Mouse (Mus musculus) neural tube, embryonic 15.5 days (tissue): ENCODE measurements around the gene Chst8. TPM values are rescaled to one million over a fixed set of nuclear protein-coding genes. Genes with fewer than 3 reads are reported as not detected.

Experiments used
- ATAC-seq: fragments of 200-750 bp; cut with Nextera tagmentation; 2 replicates; pipeline ENCODE4 v1.8.0; 2017; ENCODE audit warnings: mild to moderate bottlenecking, moderate TSS enrichment, moderate library complexity; ENCODE audit not compliant: low FRiP score
- H3K27ac ChIP-seq: fragments of 300-500 bp; sonication (generic); replicated peaks from 2 replicates; pipeline ENCODE4 v1.5.1; 2015; ENCODE audit warnings: mild to moderate bottlenecking, inconsistent platforms
- H3K27me3 ChIP-seq: fragments of 300-500 bp; sonication (generic); replicated peaks from 2 replicates; pipeline ENCODE4 v1.6.1; 2015; ENCODE audit warnings: inconsistent platforms
- H3K36me3 ChIP-seq: fragments of 300-500 bp; sonication (generic); 2 replicates; pipeline ENCODE4 v1.6.1; 2015; ENCODE audit warnings: inconsistent platforms
- H3K4me1 ChIP-seq: fragments of 300-500 bp; sonication (generic); 2 replicates; pipeline ENCODE4 v1.6.1; 2015; ENCODE audit warnings: inconsistent platforms
- H3K4me2 ChIP-seq: fragments of 300-500 bp; sonication (generic); 2 replicates; pipeline ENCODE4 v1.6.1; 2015; ENCODE audit warnings: inconsistent platforms, mild to moderate bottlenecking, moderate library complexity
- H3K4me3 ChIP-seq: fragments of 300-500 bp; sonication (generic); replicated peaks from 2 replicates; pipeline ENCODE4 v1.5.1; 2015; ENCODE audit warnings: mild to moderate bottlenecking, inconsistent platforms
- H3K9ac ChIP-seq: fragments of 300-500 bp; sonication (generic); replicated peaks from 2 replicates; pipeline ENCODE4 v1.6.1; 2015; ENCODE audit warnings: mild to moderate bottlenecking, inconsistent platforms
- H3K9me3 ChIP-seq: fragments of 300-500 bp; sonication (generic); replicated peaks from 2 replicates; pipeline ENCODE4 v1.6.1; 2016; ENCODE audit warnings: inconsistent platforms
- WGBS: fragments of 180-500 bp; shearing (Covaris S2); methylation state at CpG from one replicate; pipeline ENCODE4 v1.1.7; 2015; ENCODE audit warnings: mixed read lengths; 5-methylcytosine and 5-hydroxymethylcytosine counted together
- polyA plus RNA-seq: library from polyadenylated mRNA; unstranded; fragments of >200 nt; fragmentation: Nextera tagmentation; extraction: Ambion mirVana; gene quantifications from 2 replicates; pipeline ENCODE4 v1.2.1, GENCODE M21; 2015

The Chst8 gene
- polyA plus RNA-seq, 1 experiment from 2014 or later, result 13.3 TPM

- H3K4me2 ChIP-seq, result no peak overlapping the region
- H3K9ac ChIP-seq, result no peak overlapping the region
- no peaks in the 10 kb centered on the region for H3K9me3 ChIP-seq
- H3K27ac ChIP-seq, result 0 out of 2 replicates have a peak overlapping the region, but pooled peaks have one; percentile 6
- H3K4me1 ChIP-seq, result peaks cover 33% of the 10 kb centered on the region
- no peak for ATAC-seq
- no peaks in the 10 kb centered on the region for H3K36me3 ChIP-seq
- 10% methylated on average over 3 of the region's 3 CpGs for WGBS
- H3K4me3 ChIP-seq, result no peak overlapping the region
- no peaks in the 10 kb centered on the region for H3K27me3 ChIP-seq
These were observed 13.1 kb downstream of the Chst8 start for GRCm38 (mm10) chr7:34799404-34799771.

- H3K36me3 ChIP-seq, result no peaks in the 10 kb centered on the region
- WGBS, result 6% methylated on average over 11 of the region's 11 CpGs
- H3K9me3 ChIP-seq, result no peaks in the 10 kb centered on the region
- peak; percentile 33; the same call in 1 of the 2 replicates for ATAC-seq
- H3K27ac ChIP-seq, result peak overlapping the region; percentile 63
- H3K4me3 ChIP-seq, result no peak overlapping the region
- H3K4me2 ChIP-seq, result peak overlapping the region; percentile 17
- no peak overlapping the region for H3K9ac ChIP-seq
- H3K27me3 ChIP-seq, result no peaks in the 10 kb centered on the region
- peaks cover 30% of the 10 kb centered on the region for H3K4me1 ChIP-seq
These were observed 13.8 kb downstream of the Chst8 start for GRCm38 (mm10) chr7:34798441-34799403.

GRCm38 (mm10) chr7:34798039-34798438 is 14.5 kb downstream of the Chst8 start:
- Histone ChIP-seq H3K27me3 (no peaks in the 10 kb centered on the region), H3K9ac (no peak overlapping the region), H3K27ac (peak overlapping the region; percentile 63), H3K4me3 (no peak overlapping the region), H3K4me2 (peak overlapping the region; percentile 17), H3K4me1 (peaks cover 30% of the 10 kb centered on the region), H3K36me3 (no peaks in the 10 kb centered on the region), H3K9me3 (no peaks in the 10 kb centered on the region)
- 4% methylated on average over 12 of the region's 12 CpGs for WGBS
- peak; percentile 49; the same call in 1 of the 2 replicates for ATAC-seq

- Histone ChIP-seq H3K36me3 (no peaks in the 10 kb centered on the region), H3K27me3 (no peaks in the 10 kb centered on the region), H3K27ac (no peak overlapping the region), H3K4me3 (no peak overlapping the region), H3K4me1 (peaks cover 1% of the 10 kb centered on the region; the same call in 1 of the 2 replicates), H3K9me3 (no peaks in the 10 kb centered on the region), H3K9ac (no peak overlapping the region), H3K4me2 (no peak overlapping the region)
- WGBS, result 78% methylated on average over 7 of the region's 7 CpGs
- no peak for ATAC-seq
These were observed 22.1 kb downstream of the Chst8 start for GRCm38 (mm10) chr7:34790459-34790858.

- ATAC-seq, result no peak
- Histone ChIP-seq H3K4me2 (no peak overlapping the region), H3K9ac (no peak overlapping the region), H3K36me3 (no peaks in the 10 kb centered on the region), H3K27me3 (no peaks in the 10 kb centered on the region), H3K27ac (no peak overlapping the region), H3K4me3 (no peak overlapping the region), H3K9me3 (no peaks in the 10 kb centered on the region), H3K4me1 (peaks cover 7% of the 10 kb centered on the region; the same call in 1 of the 2 replicates)
These were observed 25.3 kb downstream of the Chst8 start for GRCm38 (mm10) chr7:34787171-34787570.

- no peak overlapping the region for H3K4me2 ChIP-seq
- H3K36me3 ChIP-seq, result no peaks in the 10 kb centered on the region
- H3K4me3 ChIP-seq, result no peak overlapping the region
- no peak overlapping the region for H3K9ac ChIP-seq
- H3K27me3 ChIP-seq, result no peaks in the 10 kb centered on the region
- ATAC-seq, result no peak
- H3K9me3 ChIP-seq, result no peaks in the 10 kb centered on the region
- H3K4me1 ChIP-seq, result peaks cover 7% of the 10 kb centered on the region; the same call in 1 of the 2 replicates
- no peak overlapping the region; the same call in 1 of the 2 replicates for H3K27ac ChIP-seq
- 34% methylated on average over 6 of the region's 6 CpGs for WGBS
These were observed 27.5 kb downstream of the Chst8 start for GRCm38 (mm10) chr7:34785052-34785451.

GRCm38 (mm10) chr7:34784469-34784868 is 28.0 kb downstream of the Chst8 start:
- no peaks in the 10 kb centered on the region for H3K27me3 ChIP-seq
- 51% methylated on average over 9 of the region's 9 CpGs for WGBS
- peaks cover 7% of the 10 kb centered on the region; the same call in 1 of the 2 replicates for H3K4me1 ChIP-seq
- no peaks in the 10 kb centered on the region for H3K9me3 ChIP-seq
- H3K9ac ChIP-seq, result no peak overlapping the region
- no peaks in the 10 kb centered on the region for H3K36me3 ChIP-seq
- no peak overlapping the region for H3K27ac ChIP-seq
- H3K4me3 ChIP-seq, result no peak overlapping the region
- ATAC-seq, result no peak
- no peak overlapping the region for H3K4me2 ChIP-seq

GRCm38 (mm10) chr7:34781988-34782387 is 30.5 kb downstream of the Chst8 start:
- Histone ChIP-seq H3K36me3 (no peaks in the 10 kb centered on the region), H3K27ac (no peak overlapping the region), H3K4me1 (peaks cover 14% of the 10 kb centered on the region), H3K9me3 (no peaks in the 10 kb centered on the region), H3K4me2 (no peak overlapping the region), H3K9ac (no peak overlapping the region), H3K4me3 (no peak overlapping the region), H3K27me3 (no peaks in the 10 kb centered on the region)
- no peak for ATAC-seq

- H3K27ac ChIP-seq, result no peak overlapping the region
- no peak overlapping the region for H3K4me2 ChIP-seq
- no peaks in the 10 kb centered on the region for H3K36me3 ChIP-seq
- 89% methylated on average over 2 of the region's 2 CpGs for WGBS
- peaks cover 14% of the 10 kb centered on the region for H3K4me1 ChIP-seq
- H3K9me3 ChIP-seq, result no peaks in the 10 kb centered on the region
- no peaks in the 10 kb centered on the region for H3K27me3 ChIP-seq
- no peak for ATAC-seq
- H3K9ac ChIP-seq, result no peak overlapping the region
- H3K4me3 ChIP-seq, result no peak overlapping the region
These were observed 31.3 kb downstream of the Chst8 start for GRCm38 (mm10) chr7:34781217-34781616.

- H3K4me2 ChIP-seq, result no peak overlapping the region
- H3K27me3 ChIP-seq, result no peaks in the 10 kb centered on the region
- ATAC-seq, result no peak
These were observed 34.1 kb downstream of the Chst8 start for GRCm38 (mm10) chr7:34778426-34778825.

GRCm38 (mm10) chr7:34775659-34776058 is 36.9 kb downstream of the Chst8 start:
- ATAC-seq, result no peak
- no peaks in the 10 kb centered on the region for H3K27me3 ChIP-seq
- no peak overlapping the region for H3K9ac ChIP-seq
- H3K4me3 ChIP-seq, result no peak overlapping the region
- 50% methylated on average over 12 of the region's 12 CpGs for WGBS
- H3K4me1 ChIP-seq, result peaks cover 38% of the 10 kb centered on the region
- H3K27ac ChIP-seq, result no peak overlapping the region
- no peaks in the 10 kb centered on the region for H3K9me3 ChIP-seq
- no peaks in the 10 kb centered on the region for H3K36me3 ChIP-seq
- H3K4me2 ChIP-seq, result no peak overlapping the region

More at GRCm38 (mm10) chr7:34778426-34778825, 34.1 kb downstream of the Chst8 start:
- Histone ChIP-seq H3K4me3 (no peak overlapping the region), H3K27ac (no peak overlapping the region; the same call in 1 of the 2 replicates), H3K4me1 (peaks cover 32% of the 10 kb centered on the region), H3K36me3 (no peaks in the 10 kb centered on the region), H3K9ac (no peak overlapping the region), H3K9me3 (no peaks in the 10 kb centered on the region)
- 26% methylated on average over 9 of the region's 9 CpGs for WGBS

- WGBS, result 83% methylated on average over 4 of the region's 4 CpGs
- Histone ChIP-seq H3K4me2 (no peak overlapping the region), H3K9ac (no peak overlapping the region), H3K27me3 (no peaks in the 10 kb centered on the region), H3K27ac (no peak overlapping the region; the same call in 1 of the 2 replicates), H3K4me1 (peaks cover 40% of the 10 kb centered on the region), H3K36me3 (no peaks in the 10 kb centered on the region), H3K4me3 (no peak overlapping the region), H3K9me3 (no peaks in the 10 kb centered on the region)
- no peak for ATAC-seq
These were observed 37.6 kb downstream of the Chst8 start for GRCm38 (mm10) chr7:34774947-34775346.
